Mouse (Mus musculus) CD4-positive, CD25-positive, alpha-beta regulatory T cell, adult 4 months (primary cell): ENCODE data around the gene Tnr. TPM values are rescaled to one million over a fixed set of nuclear protein-coding genes. Genes with fewer than 3 reads are reported as not detected.

Source experiments
- ATAC-seq: one replicate; pipeline ENCODE4 v1.8.0; 2017
- polyA plus RNA-seq, 2 experiments: library from polyadenylated mRNA; unstranded; fragments of 100-300 nt; shearing (Covaris generic); gene quantifications; one replicate each; pipeline ENCODE4 v1.2.1; 2017

Gene Tnr
- polyA plus RNA-seq, 2 experiments from 2014 or later = not detected

- ATAC-seq = no peak
These were observed 42.5 kb downstream of the Tnr start for GRCm38 (mm10) chr1:159566046-159566445.

- ATAC-seq = no peak
These were observed 43.6 kb downstream of the Tnr start for GRCm38 (mm10) chr1:159567171-159567570.

- no peak for ATAC-seq
These were observed 46.7 kb downstream of the Tnr start for GRCm38 (mm10) chr1:159570270-159570669.

- ATAC-seq = no peak
These were observed 47.3 kb downstream of the Tnr start for GRCm38 (mm10) chr1:159570831-159571230.

- ATAC-seq = no peak
These were observed 48.4 kb downstream of the Tnr start for GRCm38 (mm10) chr1:159571951-159572350.

- ATAC-seq = no peak
These were observed 49.5 kb downstream of the Tnr start for GRCm38 (mm10) chr1:159573116-159573515.

GRCm38 (mm10) chr1:159574661-159575060 is 51.1 kb downstream of the Tnr start:
- no peak for ATAC-seq

GRCm38 (mm10) chr1:159576246-159576645 is 52.7 kb downstream of the Tnr start:
- no peak for ATAC-seq

- ATAC-seq = no peak
These were observed 54.8 kb downstream of the Tnr start for GRCm38 (mm10) chr1:159578391-159578790.

- no peak for ATAC-seq
These were observed 56.9 kb downstream of the Tnr start for GRCm38 (mm10) chr1:159580335-159580921.

- ATAC-seq = no peak
These were observed 60.3 kb downstream of the Tnr start for GRCm38 (mm10) chr1:159583877-159584276.

GRCm38 (mm10) chr1:159588741-159589140 is 65.2 kb downstream of the Tnr start:
- ATAC-seq = no peak

GRCm38 (mm10) chr1:159594099-159595058 is 70.8 kb downstream of the Tnr start:
- ATAC-seq = no peak

- ATAC-seq = no peak
These were observed 72.2 kb downstream of the Tnr start for GRCm38 (mm10) chr1:159595729-159596128.

- ATAC-seq = no peak
These were observed 73.1 kb downstream of the Tnr start for GRCm38 (mm10) chr1:159596640-159597039.

- no peak for ATAC-seq
These were observed 90.0 kb downstream of the Tnr start for GRCm38 (mm10) chr1:159613561-159613960.

GRCm38 (mm10) chr1:159614062-159614601 is 90.6 kb downstream of the Tnr start:
- no peak for ATAC-seq

GRCm38 (mm10) chr1:159614644-159615431 is 91.3 kb downstream of the Tnr start:
- no peak for ATAC-seq

- no peak for ATAC-seq
These were observed 92.1 kb downstream of the Tnr start for GRCm38 (mm10) chr1:159615686-159616085.

GRCm38 (mm10) chr1:159619205-159619604 is 95.6 kb downstream of the Tnr start:
- no peak for ATAC-seq

- no peak for ATAC-seq
These were observed 97.8 kb downstream of the Tnr start for GRCm38 (mm10) chr1:159621321-159621720.

GRCm38 (mm10) chr1:159629119-159629518 is 105.5 kb downstream of the Tnr start:
- no peak for ATAC-seq
